Mouse (Mus musculus): ENCODE measurements at regions not wholly inside any gene's neighbourhood (a gene's known extent, or its start where the extent isn't known, plus 50 kb on each side); places are given as distances from the start of the nearest gene placed in this dataset.

GRCm38 (mm10) chr3:58072230-58072839, 224.5 kb upstream of the Pfn2 start:
- no peak for DNase-seq (ENCODE audit: low read depth, low spot score)

- DNase-seq (ENCODE audit: low read depth, low spot score), result no peak
These were observed 241.7 kb upstream of the Pfn2 start for GRCm38 (mm10) chr3:58089344-58090139.

- DNase-seq (ENCODE audit: low read depth, low spot score), result no peak
These were observed 242.5 kb upstream of the Pfn2 start for GRCm38 (mm10) chr3:58090396-58090795.

- no peak for DNase-seq (ENCODE audit: low read depth, low spot score)
These were observed 243.7 kb upstream of the Pfn2 start for GRCm38 (mm10) chr3:58091466-58092176.

GRCm38 (mm10) chr3:58110911-58111476, 263.1 kb upstream of the Pfn2 start:
- DNase-seq (ENCODE audit: low read depth, low spot score), result no peak

- no peak for DNase-seq (ENCODE audit: low read depth, low spot score)
These were observed 264.6 kb upstream of the Pfn2 start for GRCm38 (mm10) chr3:58112431-58112856.

- DNase-seq (ENCODE audit: low read depth, low spot score), result no peak
These were observed 266.1 kb upstream of the Pfn2 start for GRCm38 (mm10) chr3:58113941-58114340.

- DNase-seq (ENCODE audit: low read depth, low spot score), result no peak
These were observed 267.6 kb upstream of the Pfn2 start for GRCm38 (mm10) chr3:58115511-58115910.

GRCm38 (mm10) chr3:58116848-58117247, 269.0 kb upstream of the Pfn2 start:
- no peak for DNase-seq (ENCODE audit: low read depth, low spot score)

GRCm38 (mm10) chr3:58120051-58120450, 272.2 kb upstream of the Pfn2 start:
- no peak for DNase-seq (ENCODE audit: low read depth, low spot score)

GRCm38 (mm10) chr3:58122456-58123359, 274.8 kb upstream of the Pfn2 start:
- DNase-seq (ENCODE audit: low read depth, low spot score), result peak; percentile 60

- no peak for DNase-seq (ENCODE audit: low read depth, low spot score)
These were observed 275.7 kb upstream of the Pfn2 start for GRCm38 (mm10) chr3:58123396-58124077.

- no peak for DNase-seq (ENCODE audit: low read depth, low spot score)
These were observed 277.0 kb upstream of the Pfn2 start for GRCm38 (mm10) chr3:58124886-58125285.

GRCm38 (mm10) chr3:58126996-58127395, 279.1 kb upstream of the Pfn2 start:
- no peak for DNase-seq (ENCODE audit: low read depth, low spot score)

GRCm38 (mm10) chr3:58128059-58128458, 280.2 kb upstream of the Pfn2 start:
- DNase-seq (ENCODE audit: low read depth, low spot score), result no peak

- DNase-seq (ENCODE audit: low read depth, low spot score), result no peak
These were observed 281.6 kb upstream of the Pfn2 start for GRCm38 (mm10) chr3:58129358-58129903.

GRCm38 (mm10) chr3:58135607-58136365, 278.7 kb upstream of the Tsc22d2 start:
- DNase-seq (ENCODE audit: low read depth, low spot score), result no peak

- DNase-seq (ENCODE audit: low read depth, low spot score), result no peak
These were observed 275.6 kb upstream of the Tsc22d2 start for GRCm38 (mm10) chr3:58138726-58139585.

GRCm38 (mm10) chr3:58146108-58146507, 268.4 kb upstream of the Tsc22d2 start:
- DNase-seq (ENCODE audit: low read depth, low spot score), result no peak
